Mouse (Mus musculus) NIH3T3 (cell line): ENCODE results near the gene Parp8.
"Not testable (repeated sequence)": the region's sequence is repeated elsewhere in the genome, so short reads cannot be mapped to it uniquely, and the experiment has no call there.

Source experiments
- DNase-seq: peaks from one replicate; pipeline ENCODE4 v3.0.0-alpha.2; 2012; ENCODE audit warnings: low read depth

Parp8 gene

GRCm38 (mm10) chr13:116962480-116963462 is 62.6 kb downstream of the Parp8 start:
- peak; percentile 19 for DNase-seq

GRCm38 (mm10) chr13:116958776-116959589 is 66.4 kb downstream of the Parp8 start:
- no peak for DNase-seq

- DNase-seq = no peak
These were observed 67.8 kb downstream of the Parp8 start for GRCm38 (mm10) chr13:116957577-116957976.

GRCm38 (mm10) chr13:116951336-116951735 is 74.0 kb downstream of the Parp8 start:
- peak; percentile 69 for DNase-seq

GRCm38 (mm10) chr13:116949527-116949926 is 75.8 kb downstream of the Parp8 start:
- no peak for DNase-seq

GRCm38 (mm10) chr13:116949056-116949455 is 76.3 kb downstream of the Parp8 start:
- no peak for DNase-seq

- DNase-seq = no peak
These were observed 77.1 kb downstream of the Parp8 start for GRCm38 (mm10) chr13:116948299-116948659.

GRCm38 (mm10) chr13:116947611-116948298 is 77.6 kb downstream of the Parp8 start:
- no peak for DNase-seq

- no peak for DNase-seq
These were observed 78.8 kb downstream of the Parp8 start for GRCm38 (mm10) chr13:116946566-116946965.

GRCm38 (mm10) chr13:116941280-116942015 is 83.9 kb downstream of the Parp8 start:
- DNase-seq = peak; percentile 36

GRCm38 (mm10) chr13:116940761-116941160 is 84.6 kb downstream of the Parp8 start:
- DNase-seq = no peak

GRCm38 (mm10) chr13:116937019-116937418 is 88.3 kb downstream of the Parp8 start:
- not testable (repeated sequence) for DNase-seq

GRCm38 (mm10) chr13:116917387-116917930 is 107.9 kb downstream of the Parp8 start:
- DNase-seq = peak; percentile 8

GRCm38 (mm10) chr13:116908284-116908683 is 117.1 kb downstream of the Parp8 start:
- no peak for DNase-seq

- no peak for DNase-seq
These were observed 121.9 kb downstream of the Parp8 start for GRCm38 (mm10) chr13:116903394-116903793.

GRCm38 (mm10) chr13:116898395-116898794 is 126.9 kb downstream of the Parp8 start:
- DNase-seq = no peak

- DNase-seq = no peak
These were observed 127.6 kb downstream of the Parp8 start for GRCm38 (mm10) chr13:116897711-116898110.

- DNase-seq = no peak
These were observed 140.9 kb downstream of the Parp8 start for GRCm38 (mm10) chr13:116884422-116884942.

GRCm38 (mm10) chr13:116882226-116882625 is 143.1 kb downstream of the Parp8 start:
- DNase-seq = no peak

- DNase-seq = no peak
These were observed 145.7 kb downstream of the Parp8 start for GRCm38 (mm10) chr13:116879580-116880192.
